Mouse (Mus musculus): ENCODE results near the gene Ptpre.

- no peak for TF ChIP-seq CTCF (IDR thresholded peaks at IDR 0.05; ENCODE audit: borderline replicate concordance, insufficient read depth, low read depth, low read length)
- TF ChIP-seq POLR2A (IDR thresholded peaks at IDR 0.05; ENCODE audit: borderline replicate concordance, insufficient read depth, low read length): no peak
Observed at GRCm38 (mm10) chr7:135587821-135588575, 50.7 kb downstream of the Ptpre start.
